Mouse (Mus musculus) left cerebral cortex, postnatal 25 days (tissue): ENCODE results near the gene Fxyd6. TPM values are rescaled to one million over a fixed set of nuclear protein-coding genes. Genes with fewer than 3 reads are reported as not detected.

ENCODE experiments used
- DNase-seq, 2 experiments: peaks; one replicate each; pipeline ENCODE4 v3.0.0; 2022; ENCODE audit warnings: low spot score in 2 of 2, mixed read lengths in 1 of 2
- intact Hi-C: fragments of 180-260 bp; cut with DNase I; formaldehyde crosslinking; loops from one replicate; pipeline ENCODE4 v1.15.1; 2025
- total RNA-seq, 2 experiments: library from RNA; stranded (reverse); gene quantifications; 2 replicates each; pipeline ENCODE4 v1.2.3; 2021

Fxyd6 gene
- total RNA-seq = 100 to 1,000 TPM; 105 to 131 TPM

DNA sequence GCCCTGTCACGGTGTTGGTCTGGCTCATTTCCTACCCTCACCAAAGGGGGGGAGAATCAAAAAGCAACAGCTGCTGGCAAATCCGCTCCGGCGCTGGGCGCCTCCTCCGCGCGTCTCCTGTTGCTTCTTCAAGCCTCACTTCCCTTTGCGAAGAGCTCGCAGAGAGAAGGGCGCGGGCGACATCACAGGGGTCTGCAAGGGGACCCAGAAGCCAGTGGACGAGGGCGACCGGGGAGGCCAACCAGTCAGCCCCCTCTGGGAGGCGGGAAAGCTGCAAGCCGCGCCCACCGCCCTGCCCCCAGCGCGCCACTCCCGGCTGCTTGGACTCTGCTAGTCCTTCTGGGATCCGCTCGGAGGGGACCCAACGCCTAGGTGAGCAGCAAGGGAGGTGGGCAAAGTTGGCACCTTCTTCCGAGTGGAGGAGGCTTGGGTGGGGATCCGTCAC is at the start of gene Fxyd6:
TSS of gene Fxyd6 (plus strand) at position 69 of the 445 bp plus-strand sequence.
- intact Hi-C loops = no loop called here
- DNase-seq = peak; percentile 50 to 55

DNA sequence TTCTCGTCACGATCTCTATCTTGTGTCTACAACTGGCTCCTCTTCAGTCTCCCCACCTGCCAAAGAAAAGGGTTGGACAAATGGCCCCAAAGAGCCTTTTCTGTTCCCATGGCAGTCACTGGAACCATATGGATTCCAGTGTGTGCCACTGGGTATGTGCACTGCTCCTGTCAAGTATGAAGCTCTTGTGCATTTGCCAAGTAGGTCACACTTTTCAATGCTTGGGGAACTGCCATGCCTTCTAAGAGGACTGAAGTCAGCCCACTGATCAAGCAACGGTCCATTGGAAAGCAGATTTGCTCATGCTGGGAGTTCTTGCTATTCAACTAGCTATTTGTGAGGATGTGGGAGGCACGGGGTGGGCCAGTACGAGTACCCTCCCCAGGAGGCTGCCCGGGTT is 48.5 kb upstream of the Fxyd6 start:
- intact Hi-C loops = no loop called here
- DNase-seq = no peak

DNA sequence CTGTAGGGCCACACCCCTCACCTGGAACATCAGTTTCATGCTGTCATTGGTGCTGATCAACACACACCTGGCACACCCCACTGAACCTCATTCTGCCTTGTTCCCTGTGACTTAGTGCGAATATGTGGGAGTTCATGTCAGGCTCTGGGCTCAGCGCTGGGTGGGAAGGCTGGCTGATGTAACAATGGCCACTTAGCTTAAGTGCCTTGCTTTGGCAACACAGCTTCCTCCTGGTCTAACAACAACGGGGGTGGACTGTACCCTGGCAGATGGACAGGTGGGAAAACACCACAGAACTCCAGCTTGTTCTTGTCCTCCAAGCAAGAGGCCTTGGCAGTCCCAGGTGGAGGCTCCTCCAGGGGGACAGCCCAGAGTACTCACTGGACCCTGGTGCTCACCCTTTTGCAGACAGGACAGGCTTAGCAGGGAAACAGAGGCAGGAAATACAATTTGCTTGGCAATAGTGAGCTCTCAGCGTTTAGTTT is 48.0 kb upstream of the Fxyd6 start:
- DNase-seq = no peak

DNA sequence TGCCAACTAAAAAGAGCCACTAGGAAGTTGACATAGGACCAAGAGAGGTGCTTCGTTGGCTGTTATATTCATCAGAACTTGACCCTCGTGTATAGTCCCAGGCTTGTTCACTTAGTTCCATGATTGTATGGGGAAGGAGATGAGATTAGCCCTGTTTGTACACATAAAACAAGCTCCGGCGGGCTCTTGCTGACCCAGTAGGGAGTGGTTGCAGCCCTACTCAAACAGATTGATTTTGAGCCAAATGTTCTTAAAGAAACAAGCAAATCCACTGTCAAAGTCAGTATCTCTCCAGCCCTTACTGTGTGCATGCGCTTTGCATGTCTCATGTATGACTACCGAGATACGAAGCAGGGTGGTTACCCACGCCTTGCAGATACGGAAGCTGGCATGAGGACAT is 43.6 kb upstream of the Fxyd6 start:
- intact Hi-C loops = no loop called here

More for the DNA sequence above, 48.0 kb upstream of the Fxyd6 start:
- intact Hi-C loops = no loop called here

DNA sequence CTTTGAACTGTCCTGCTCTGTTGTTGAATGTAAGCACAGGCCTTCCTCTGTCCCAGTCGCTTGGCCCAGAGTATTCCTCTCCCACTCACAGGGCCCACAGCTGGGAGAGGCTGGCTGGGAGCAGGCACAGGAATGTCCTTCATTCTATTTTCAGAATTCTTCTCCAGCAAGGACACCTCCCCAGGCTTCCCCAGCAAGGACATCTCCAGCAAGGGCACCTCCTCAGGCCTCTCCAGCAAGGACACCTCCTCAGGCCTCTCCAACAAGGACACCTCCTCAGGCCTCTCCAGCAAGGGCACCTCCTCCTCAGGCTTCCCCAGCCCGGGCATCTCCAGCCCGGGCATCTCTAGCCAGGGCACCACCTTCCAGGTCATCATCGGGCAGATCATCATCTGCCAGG is 41.7 kb upstream of the Fxyd6 start:
- DNase-seq = no peak
- intact Hi-C loops = no loop called here

More for the DNA sequence above, 43.6 kb upstream of the Fxyd6 start:
- DNase-seq = no peak

DNA sequence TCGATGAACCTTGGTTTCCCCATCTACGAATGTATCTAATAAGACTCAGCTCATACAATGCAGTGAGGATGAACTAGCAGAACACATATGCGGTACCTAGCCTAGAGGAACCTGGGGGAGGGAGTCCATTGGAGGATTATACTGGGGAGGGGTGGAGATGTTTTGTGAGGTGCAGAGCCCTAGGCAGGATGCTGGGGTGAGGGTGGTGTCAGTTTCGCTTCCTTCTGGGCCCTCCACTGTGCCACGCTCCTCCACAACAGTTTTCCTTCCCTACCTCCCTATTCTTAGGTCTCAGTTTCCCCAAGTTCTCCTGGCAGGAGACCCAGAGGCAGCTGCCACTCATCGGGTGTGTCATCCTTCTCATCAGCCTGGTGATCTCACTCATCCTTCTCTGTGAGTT is 40.4 kb upstream of the Fxyd6 start:
- intact Hi-C loops = no loop called here
- no peak for DNase-seq

DNA sequence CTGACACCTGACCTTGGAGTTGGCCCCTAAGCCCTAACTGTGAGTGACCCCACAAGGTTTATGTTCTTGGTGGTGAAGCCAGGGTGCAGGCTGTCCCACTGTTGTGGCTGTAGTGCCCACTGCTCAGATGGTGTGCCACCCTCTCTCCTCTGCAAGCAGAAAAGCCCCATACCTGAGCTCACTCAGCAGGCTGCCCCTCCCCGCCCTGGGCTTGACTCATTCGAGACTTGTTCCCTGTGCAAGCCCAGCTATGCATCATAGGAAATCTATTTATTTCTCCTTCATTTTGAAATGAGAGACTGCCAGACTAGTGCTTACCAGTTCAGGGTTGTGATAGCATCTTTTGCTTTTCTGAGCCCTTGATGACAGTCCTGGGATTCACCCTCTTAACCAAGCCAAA is 32.6 kb upstream of the Fxyd6 start:
- intact Hi-C loops = no loop called here
- peak in 1 of 2 experiments; percentile 30 for DNase-seq

DNA sequence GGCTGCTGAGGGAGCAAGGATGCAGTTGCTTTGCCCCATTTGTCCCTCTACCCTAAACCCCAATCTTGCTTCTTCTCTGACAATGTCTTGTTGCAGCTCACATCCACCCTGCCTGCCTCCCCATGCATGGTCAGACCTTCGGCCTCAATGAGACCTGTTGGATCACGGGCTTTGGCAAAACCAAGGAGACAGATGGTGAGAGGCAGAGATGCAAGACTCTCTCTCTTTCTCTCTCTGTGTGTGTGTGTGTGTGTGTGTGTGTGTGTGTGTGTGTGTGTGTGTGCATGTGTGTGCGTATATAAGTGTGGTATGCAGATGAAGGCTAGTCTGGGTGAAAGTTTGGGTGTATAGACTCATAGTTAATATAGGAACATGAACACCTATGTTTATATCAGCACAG is 26.9 kb upstream of the Fxyd6 start:
- no peak for DNase-seq
- intact Hi-C loops = no loop called here

DNA sequence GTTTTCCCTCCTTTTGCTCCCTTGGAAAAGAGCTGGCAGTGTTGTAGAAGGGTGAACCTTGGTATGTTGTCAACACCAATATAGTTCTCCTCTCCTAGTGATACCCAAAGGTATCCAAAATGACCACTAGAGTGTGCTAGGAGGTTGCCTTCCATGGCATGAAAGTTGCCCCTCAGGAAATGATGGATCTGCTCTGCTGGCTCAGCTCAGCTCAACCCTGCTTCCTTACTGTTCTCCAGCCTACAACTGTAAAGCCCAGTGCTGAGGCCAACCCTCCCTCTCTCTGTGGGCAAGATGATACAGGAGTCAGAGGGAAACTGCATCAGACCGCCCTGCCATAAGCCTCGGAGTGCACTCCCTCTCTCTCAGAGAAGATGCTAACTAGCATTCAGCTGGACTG is 24.5 kb upstream of the Fxyd6 start:
- DNase-seq = peak in 1 of 2 experiments; percentile 44
- intact Hi-C loops = loop anchor here (1.0 kb wide), 1 partner anchor 43 kb away; no protein-coding TSS in a partner anchor

DNA sequence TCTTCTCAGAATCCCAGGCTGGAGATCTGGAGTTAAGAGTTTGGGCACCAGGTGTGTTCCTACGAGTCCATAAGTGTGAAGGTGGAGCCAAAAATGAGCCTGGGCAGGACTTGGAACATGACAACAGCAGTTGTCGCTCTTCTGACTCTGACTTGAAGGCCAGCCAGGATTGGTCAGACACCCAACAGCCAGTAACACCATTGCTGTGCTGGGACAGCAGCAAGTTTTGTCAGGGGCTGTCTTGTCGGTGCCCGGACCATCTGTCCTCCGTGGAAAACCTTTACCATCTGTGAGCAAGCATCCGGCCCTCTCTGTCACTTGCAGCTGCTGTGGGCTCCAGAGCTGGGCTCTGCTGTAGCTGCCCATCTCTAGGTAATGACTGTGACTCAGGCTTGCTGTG is 23.7 kb upstream of the Fxyd6 start:
- intact Hi-C loops = no loop called here
- DNase-seq = peak in 1 of 2 experiments; percentile 12

DNA sequence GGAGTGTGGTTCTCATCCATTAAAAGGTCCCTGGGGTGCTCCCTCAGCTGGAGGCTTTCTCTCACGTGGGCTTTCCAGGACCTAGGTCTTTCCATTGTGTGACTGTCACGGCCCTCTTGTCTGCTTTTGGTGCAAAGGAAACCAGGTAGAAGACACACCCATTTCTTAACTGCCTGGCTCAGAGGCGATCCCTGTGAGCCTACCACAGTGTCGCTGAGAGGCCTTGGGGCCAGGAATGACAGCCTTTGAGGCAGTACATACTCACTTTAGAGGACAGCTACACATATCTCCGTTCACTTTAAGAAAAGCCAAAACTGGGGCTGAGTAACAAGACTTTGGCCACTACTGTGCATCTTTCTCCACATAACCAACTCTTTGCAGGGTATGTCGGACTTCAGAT is 21.4 kb upstream of the Fxyd6 start:
- DNase-seq = no peak
- intact Hi-C loops = no loop called here

DNA sequence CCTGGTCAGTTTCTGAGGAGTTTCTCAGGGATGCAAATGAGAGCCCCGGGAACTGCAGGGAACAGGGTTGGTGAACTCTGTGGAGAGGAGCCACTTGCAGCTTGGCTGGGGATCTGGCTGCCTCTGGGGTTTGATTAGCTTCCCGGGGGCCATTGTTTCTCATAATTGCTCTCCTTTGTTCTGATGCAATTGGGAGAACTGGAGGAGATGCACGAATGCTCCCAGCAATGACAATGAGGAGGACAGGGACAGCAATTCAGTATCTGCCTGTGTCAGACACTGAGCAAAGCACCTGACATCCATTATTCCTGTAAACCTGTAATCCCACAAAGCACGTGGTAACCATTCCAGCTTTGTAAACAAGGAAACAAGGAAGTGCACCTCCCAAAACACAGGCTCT is 20.8 kb upstream of the Fxyd6 start:
- no peak for DNase-seq
- intact Hi-C loops = no loop called here

DNA sequence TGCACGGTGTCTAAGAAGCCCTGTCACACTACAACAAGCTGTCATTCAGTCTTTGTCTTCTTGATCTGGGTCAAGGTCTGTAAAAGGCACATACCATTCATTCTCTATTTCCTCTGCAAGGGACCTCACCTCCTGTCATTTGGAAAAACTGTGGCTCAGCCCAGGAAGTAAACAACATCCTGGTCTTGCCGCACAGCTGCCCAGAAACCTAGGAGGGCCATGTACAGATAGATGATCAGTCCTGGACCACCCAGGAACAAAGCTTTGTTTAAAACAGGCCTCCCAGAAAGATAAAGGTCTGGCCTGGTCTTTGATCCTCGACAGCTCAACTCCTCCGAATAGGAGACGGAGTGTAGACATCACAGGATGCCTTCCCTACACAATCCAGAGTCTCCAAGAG is 20.1 kb upstream of the Fxyd6 start:
- no peak for DNase-seq
- intact Hi-C loops = no loop called here

DNA sequence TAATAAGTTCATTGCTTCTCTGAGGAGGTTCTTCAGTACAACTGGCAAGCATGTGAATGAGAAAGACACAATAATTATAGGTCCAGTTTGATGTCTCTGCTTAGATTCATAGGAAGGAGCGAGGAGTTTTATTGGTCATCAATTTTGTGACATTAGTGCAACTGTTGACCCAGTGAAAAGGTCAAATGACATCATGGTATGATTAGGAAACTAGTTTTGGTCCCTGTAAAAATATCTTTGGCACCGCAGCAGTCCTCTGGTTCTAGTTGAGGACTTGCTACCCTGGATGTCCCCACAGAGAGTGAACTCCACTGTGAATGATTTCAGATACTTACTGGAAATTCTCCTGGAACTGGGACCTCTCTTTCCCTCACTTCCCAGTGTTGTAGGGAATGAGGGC is 14.8 kb upstream of the Fxyd6 start:
- intact Hi-C loops = no loop called here
- no peak for DNase-seq

DNA sequence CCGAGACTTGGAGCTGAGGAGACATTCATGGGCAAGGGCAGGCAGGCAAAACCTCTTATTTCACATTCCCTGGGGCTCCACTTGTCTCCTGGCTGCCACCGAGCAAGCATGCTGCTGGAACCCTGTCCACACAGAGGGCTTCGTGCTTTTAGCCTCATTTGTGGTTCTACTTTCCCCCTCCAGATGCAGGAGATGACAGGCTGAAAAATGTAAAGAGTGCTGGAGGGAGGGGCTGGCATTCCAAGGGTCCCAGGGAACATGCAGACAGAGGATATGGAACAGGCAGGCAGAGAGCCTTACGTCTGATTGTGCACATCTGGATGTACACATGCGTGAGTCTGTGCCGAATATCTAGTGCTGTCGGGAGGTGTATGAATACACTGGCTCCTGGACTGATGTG is 11.6 kb upstream of the Fxyd6 start:
- no peak for DNase-seq
- intact Hi-C loops = no loop called here

DNA sequence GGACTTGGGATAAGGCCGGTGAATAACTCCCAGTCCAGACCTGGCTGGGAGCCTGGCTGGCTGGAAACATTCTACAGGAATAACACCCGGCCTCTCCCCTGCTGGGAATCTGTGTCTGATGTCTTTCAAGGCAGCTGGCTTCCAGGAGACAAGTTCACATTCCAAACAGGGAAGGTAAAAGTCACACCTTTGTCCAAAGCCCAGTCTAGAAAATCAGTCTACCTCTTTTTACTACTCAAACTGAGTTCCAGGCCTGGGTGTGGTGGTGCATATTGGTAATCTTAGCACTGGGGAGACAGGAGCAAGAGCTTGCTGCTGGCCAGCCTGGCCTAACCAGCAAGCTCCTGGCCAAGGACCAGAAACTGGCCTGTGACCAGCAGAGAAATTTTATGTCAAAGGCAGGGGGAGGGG is 7.9 kb upstream of the Fxyd6 start:
- intact Hi-C loops = no loop called here
- no peak for DNase-seq

DNA sequence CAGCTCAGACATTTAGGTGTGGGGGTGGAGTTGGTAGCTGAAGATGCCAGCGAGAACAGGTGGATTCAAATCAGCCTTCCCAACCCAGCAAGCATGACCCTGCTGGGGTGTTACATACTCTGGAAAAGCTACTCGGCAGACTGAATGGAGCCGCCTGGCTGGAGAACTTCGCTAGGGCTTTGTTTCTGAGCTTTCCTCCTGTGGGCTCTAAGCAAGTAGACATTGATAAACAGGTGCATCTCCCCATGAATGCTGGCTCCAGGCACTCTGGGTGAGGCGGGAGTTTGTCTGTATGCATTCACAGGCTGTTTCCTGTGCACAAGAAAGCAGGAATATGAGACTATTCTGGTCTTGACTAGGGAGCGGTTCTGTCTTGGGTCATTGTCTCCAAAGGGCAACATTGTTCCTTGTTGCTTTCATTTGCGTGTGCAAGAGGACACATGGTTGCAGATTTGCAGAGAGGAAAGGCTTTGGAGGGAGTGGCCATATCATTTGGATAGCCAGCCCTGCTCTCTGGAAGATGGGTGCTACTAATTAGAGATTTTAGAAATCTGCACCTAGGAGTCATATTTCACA is 6.3 kb upstream of the Fxyd6 start:
- intact Hi-C loops = no loop called here
- DNase-seq = no peak

DNA sequence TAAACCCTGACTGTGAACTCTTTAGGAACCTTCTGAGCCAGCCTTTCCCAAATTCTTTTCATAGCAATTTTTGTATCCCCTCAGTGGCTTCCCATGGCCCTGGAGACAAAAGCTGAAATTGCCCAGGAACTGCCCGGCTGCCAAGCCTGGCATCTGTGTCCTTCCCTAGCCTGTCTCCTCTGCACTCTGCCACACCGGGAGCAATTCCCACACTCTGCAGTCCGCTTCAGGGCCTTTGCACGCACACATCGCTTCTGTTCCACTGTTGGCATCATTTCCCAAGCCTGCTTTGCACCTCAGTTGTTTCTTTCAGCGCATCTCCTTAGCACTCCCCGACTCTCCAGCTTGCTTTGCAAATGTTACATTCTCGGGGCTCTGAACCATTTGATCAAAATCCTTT is 2.3 kb upstream of the Fxyd6 start:
- intact Hi-C loops = no loop called here
- no peak for DNase-seq

DNA sequence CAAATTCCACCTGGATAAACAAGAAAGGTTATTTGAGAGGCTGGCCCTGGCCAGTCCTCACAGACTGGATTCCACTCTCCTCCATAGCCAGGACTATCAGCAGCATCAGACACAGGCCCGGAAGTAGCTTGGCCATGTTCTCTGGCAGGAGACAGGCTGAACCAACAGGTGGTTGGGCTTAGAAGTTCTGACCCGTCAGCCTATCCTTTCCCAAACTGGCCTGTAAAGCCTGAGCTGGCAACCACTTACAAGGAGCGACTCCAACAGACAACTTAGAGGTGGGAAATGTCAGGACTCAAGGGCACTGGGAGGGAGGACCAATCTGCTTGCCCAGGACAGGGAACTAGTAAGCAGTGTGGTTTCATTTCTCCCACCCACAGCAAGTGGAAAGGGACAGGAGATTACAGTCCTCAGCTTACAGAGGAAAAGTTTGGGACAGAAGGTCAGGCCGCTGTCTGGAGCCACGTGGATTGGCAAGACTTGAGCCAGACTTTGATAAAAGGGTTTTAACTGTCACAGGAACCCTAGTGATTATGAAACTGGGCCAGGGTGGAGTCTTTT is 1.6 kb upstream of the Fxyd6 start:
- no peak for DNase-seq
- intact Hi-C loops = no loop called here

DNA sequence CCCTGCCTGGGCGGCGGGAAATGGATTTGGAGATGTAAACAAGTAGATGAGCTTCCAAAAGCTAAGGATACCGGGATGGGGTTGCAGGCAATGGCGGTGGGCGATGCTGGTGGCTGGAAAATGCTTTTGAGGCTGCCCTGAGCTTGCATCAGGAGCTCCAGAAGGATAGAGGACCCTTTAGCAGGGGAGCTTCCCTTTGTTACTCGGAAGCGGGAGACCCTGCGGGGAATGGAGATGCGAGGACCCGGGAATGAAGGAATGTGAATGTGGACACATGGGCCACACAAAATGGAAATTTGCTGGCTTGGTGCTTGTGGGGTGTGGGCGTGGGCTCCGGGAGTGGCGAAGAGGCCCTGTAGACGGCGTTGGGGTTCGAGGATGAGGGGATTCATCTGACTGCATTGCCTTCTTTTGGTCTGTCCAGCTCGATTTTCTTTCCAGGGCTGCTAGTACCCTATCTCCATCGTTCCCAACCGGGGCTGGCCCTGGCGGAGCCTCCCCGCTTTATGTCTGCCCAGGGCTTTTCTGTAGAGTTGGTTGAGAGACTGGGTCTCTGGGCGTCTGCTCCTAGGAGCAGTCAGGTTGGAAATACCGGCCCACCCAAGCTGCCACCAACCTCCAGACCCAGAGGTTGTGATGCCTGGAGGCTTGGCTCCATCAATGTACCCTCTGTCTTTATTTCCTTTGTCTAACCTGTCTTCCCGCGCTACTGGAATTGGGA is 791 bp downstream of the Fxyd6 start:
- intact Hi-C loops = no loop called here
- peak in 1 of 2 experiments; percentile 18 for DNase-seq

DNA sequence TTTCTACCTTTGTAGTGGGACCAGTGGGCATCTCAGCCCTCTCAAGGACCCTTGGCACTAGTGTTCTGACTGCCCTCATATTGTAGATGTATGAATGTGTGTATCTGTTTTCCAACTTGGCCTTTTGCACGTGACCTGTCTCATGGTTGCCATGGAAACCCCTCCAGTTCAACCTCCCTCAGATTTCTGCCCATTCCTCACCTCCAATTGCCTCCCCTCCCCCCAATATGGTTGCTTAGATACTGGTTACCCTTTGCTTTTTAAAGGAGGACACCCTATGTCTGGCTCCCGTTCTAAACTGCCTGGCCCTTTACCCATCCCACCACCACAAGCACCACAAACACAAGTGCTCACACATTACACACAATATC is 1.3 kb downstream of the Fxyd6 start:
- peak in 1 of 2 experiments; percentile 15 for DNase-seq
- intact Hi-C loops = no loop called here
